Mouse (Mus musculus): ENCODE results near the gene Hspd1. TPM values are rescaled to one million over a fixed set of nuclear protein-coding genes. Genes with fewer than 3 reads are reported as not detected.
"Not testable (repeated sequence)": the region's sequence is repeated elsewhere in the genome, so short reads cannot be mapped to it uniquely, and the experiment has no call there.

Hspd1 gene
- 1,112 and 1,123 TPM in 2 replicates for total RNA-seq (2021)
- long read RNA-seq, experiment 1, transcript Hspd1-201 (12 exons, 2,423 nt): major isoform, 1,641 of 2,026 reads
- long read RNA-seq, experiment 1, partial matches to known transcripts: 277 of 2,026 reads
- long read RNA-seq, experiment 1, other reads (novel, unspliced or antisense): 108 of 2,026 reads
- long read RNA-seq, experiment 2, transcript Hspd1-201 (12 exons, 2,423 nt): major isoform, 970 of 1,300 reads
- long read RNA-seq, experiment 2, partial matches to known transcripts: 253 of 1,300 reads
- long read RNA-seq, experiment 2, other reads (novel, unspliced or antisense): 77 of 1,300 reads

DNA sequence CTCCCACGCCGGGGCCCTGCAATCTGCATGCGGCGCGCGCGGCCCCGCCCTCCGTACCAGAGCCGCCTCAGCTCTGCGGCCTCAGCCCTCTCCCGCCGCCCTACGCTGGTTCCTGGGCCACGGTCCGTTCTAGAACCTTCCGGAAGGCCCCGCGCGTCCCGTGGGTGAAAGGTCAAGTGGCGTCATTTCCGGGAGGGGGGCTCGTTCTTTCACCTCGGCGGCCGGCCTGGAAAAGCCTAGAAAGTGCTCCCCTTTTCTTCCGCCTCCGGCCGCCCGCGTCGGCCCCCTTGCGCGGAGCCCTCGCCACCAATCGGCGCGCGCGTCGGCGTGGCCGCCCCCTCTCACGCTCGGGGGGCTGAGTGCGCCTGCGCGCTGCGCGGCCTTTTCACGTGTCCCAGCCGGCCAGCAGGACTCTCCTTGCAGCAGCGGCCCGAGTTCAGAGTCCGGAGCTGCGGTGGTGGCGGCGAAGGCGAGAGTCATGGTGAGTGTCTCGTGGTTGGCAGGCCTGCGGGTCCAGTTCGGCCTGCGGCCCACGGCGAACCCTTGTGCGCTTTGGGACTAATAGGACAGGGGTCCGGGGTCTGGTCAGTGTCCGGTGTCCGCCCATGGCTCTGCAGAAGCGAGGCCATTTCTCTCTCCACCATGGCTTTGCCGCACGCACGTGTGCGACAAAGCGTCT lies at the start of gene Hspd1, which contains the start of gene Hspe1:
Hspd1 (minus strand) TSS at position 312 of the 679 bp plus-strand sequence.
Hspe1 (plus strand) TSS at position 201 of the 679 bp plus-strand sequence.
- DNase-seq: peak; percentile 100

GRCm38 (mm10) chr1:55135846-55136245 lies 47.8 kb upstream of the Hspd1 start:
- no peak for DNase-seq

DNA sequence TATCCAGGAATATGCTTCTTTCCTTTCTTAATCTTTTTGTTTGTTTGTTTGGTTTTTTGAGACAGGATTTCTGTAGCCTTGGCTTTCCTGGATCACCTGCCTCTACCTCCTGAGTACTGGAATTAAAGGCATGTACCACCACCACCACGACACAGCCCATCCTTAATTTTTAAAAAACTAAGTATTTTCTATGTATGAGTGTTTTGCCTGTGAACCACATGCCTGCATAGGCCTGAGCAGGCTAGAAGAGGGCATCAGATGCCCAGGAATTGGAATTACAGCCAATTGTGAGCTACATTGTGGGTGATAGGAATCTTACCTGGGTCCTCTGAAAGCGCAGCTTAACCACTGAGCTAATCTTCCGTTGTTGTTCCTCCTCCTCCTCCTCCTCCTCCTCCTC lies 46.3 kb upstream of the Hspd1 start:
- DNase-seq: no peak

- DNase-seq: peak; percentile 37
Measured at GRCm38 (mm10) chr1:55133173-55133572, 45.1 kb upstream of the Hspd1 start.

GRCm38 (mm10) chr1:55132308-55132707 lies 44.3 kb upstream of the Hspd1 start:
- DNase-seq: no peak

GRCm38 (mm10) chr1:55131424-55132014 lies 43.5 kb upstream of the Hspd1 start:
- peak; percentile 75 for DNase-seq

DNA sequence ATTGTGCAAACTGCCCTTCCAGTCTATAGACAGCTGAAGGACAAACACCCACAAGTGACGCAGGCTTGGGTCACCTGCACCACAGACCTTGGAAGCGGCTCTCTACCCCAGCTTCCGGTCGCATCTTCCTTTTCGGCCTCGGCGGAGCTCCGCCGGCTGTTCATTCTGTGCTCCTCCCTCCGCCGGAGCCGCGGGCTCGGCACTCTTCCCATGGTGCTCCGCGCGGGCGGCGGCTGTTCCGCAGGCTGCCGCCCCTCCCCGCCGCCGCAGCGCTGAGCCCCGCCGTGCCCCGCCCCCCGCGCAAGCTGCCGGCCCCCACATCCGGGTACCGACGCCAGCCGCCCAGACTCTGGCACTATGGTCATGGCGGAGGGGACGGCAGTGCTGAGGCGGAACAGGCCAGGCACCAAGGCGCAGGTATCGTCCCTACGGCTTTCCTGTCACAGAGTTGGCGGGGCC lies 42.9 kb upstream of the Hspd1 start, which contains the start of gene Mob4:
Mob4 (plus strand) TSS at position 289 of the 459 bp plus-strand sequence.
- DNase-seq: peak; percentile 98

- DNase-seq: no peak
Measured at GRCm38 (mm10) chr1:55130190-55130916, 42.3 kb upstream of the Hspd1 start.

GRCm38 (mm10) chr1:55129716-55130115 lies 41.7 kb upstream of the Hspd1 start:
- no peak for DNase-seq

- DNase-seq: not testable (repeated sequence)
Measured at GRCm38 (mm10) chr1:55124136-55124535, 36.1 kb upstream of the Hspd1 start.

DNA sequence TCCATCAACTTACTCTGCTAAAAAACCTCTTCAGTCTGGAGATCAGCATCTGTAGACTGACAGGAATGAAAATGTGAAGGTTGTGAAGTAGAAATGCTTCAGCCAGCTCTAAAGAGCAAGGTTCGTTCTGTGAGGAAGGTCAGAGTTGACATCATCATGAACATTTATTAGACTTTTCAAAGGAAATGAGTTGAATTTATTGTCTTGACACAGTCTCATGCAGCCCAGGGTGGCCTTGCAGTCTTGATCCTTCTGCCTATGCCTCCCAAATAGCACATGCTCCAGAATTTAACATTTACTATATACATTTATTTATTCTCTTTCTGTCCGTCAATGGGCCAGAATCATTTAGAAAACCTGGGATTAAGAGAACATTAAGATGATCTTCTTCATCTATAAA lies 35.5 kb upstream of the Hspd1 start:
- DNase-seq: peak; percentile 60

DNA sequence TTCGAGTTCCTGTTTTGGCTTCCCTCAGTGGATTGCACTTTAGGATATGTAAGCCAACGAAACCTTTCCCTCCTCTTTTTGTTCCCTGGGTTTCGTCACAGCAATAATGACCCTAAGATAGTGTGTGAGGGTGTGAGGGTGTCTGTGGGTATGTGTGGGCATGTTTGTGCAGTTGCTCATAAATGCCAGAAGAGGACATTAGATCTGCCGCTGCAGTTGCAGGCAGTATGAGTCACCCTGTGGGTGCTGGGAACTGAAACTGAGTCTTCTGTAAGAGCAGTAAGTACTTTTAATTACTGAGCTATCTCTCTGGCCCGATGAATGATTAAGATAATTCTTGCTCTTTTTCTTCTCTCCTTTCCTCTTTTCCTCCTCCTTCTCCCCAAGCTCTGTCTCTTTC lies 35.0 kb upstream of the Hspd1 start:
- DNase-seq: peak; percentile 39

DNA sequence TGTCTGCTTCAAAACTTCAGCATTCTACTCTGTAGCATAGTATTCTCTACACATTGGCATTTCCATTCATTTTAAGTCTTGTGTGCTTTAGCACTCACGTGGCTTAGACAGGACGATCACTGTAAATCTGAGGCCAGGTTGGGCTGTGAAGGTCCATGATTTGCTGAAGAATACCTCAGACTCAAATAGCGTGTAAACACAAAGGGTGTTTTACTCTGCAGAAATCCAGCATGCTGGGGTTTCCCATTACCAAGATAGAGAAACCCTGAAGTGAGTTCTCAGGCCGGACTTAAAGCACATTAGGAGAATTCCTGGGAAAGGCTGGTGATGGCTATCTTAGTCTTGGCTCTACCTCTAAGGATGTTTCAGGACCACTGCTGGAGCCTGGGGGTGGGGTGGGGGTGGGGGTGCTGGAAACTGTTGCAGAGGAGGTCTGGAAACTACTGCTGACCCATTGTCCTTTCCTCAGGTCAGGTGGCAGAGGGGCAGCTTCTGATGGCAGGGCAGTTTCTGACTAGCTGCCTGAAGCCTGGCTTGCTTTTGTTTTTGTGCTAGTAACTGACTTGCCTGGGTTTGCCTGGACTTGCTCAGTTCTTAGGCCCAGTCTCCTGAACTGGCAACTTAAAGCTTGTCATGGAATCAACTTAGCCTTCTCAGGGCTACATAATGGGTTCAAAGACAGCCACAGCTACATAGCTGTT lies 21.2 kb upstream of the Hspd1 start:
- DNase-seq: no peak

DNA sequence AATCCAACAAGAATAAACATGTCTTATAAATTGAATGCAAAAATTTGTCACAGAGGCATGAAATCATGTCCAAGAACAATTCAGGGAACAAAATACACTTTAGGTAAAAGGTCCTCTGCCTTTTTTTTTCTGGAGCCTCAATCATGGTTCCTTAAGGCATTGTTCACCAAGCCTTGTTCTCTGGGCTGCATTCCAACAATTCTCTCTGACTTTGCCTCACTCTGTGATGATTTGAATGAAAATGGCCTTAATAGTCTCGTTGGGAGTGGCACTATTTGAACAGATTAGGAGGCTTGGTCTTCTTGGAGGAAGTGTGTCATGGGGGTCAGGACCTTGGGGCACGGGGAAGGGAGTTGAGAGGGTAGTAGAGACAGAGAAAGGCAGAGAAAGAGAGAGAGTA lies 20.4 kb upstream of the Hspd1 start:
- no peak for DNase-seq

- DNase-seq: no peak
Measured at GRCm38 (mm10) chr1:55107644-55108043, 19.6 kb upstream of the Hspd1 start.

DNA sequence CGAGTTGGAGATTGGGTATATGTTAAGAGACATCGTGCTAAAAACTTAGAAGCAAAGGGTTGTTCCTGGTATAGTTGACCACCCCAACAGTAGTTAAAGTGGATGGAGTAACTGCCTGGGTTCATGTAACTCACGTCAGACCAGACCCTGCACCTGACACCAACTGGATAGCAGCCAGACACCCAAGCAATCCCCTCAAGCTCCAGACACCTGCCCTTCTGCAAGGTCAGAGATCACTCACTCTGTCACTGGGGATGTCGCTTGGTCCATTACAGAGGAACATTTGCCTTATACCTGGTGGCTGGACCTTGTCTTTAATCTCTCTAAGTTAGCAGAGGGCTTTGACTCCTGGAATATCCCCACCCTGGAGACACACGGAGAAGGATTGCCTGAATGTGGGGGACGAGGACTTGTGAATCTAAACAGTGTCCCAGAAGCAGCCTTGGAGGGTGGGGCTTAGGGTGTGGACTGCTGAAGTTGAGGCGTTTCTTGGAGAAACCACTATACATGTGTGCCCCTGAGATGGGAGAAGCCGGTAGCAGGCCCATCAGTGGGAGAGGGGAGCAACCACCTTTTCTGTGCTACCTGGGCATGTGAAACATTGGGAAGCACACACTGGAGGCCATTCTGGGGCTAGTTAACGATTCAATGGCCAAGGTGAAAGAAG lies 19.0 kb upstream of the Hspd1 start:
- DNase-seq: no peak

DNA sequence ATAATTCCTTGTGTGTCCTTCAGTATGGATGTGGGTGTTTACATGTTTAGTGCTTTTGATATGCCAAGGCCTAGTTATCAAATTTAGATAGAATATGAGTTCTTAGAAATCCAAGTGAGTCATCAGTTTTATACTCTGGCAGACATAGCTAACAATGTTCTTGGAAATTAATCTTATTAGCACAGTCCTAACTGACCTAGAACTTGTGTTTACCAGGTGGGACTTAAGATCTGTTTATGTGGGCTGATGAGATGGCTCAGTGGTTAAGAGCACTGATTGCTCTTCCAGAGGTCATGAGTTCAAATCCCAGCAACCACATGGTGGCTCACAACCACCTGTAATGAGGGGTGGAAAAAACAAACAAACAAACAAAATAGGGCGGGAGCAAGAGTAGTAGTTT lies 4.4 kb upstream of the Hspd1 start:
- no peak for DNase-seq

GRCm38 (mm10) chr1:55092056-55092455 lies 4.0 kb upstream of the Hspd1 start:
- DNase-seq: peak; percentile 73

GRCm38 (mm10) chr1:55089498-55090064 lies 1.5 kb upstream of the Hspd1 start:
- no peak for DNase-seq

GRCm38 (mm10) chr1:55088611-55089497 lies 811 bp upstream of the Hspd1 start:
- DNase-seq: no peak

All from adrenal gland, postnatal 14 days (tissue).